Mouse (Mus musculus) embryonic facial prominence, embryonic 13.5 days (tissue): ENCODE measurements around the gene Ccdc71. TPM values are rescaled to one million over a fixed set of nuclear protein-coding genes. Genes with fewer than 3 reads are reported as not detected.

Source experiments
- ATAC-seq: fragments of 200-750 bp; cut with Nextera tagmentation; 2 replicates; pipeline ENCODE4 v1.8.0; 2017; ENCODE audit warnings: low read depth; ENCODE audit not compliant: insufficient number of reproducible peaks, insufficient read depth, low FRiP score, low TSS enrichment
- H3K27ac ChIP-seq: fragments of 300-500 bp; sonication (generic); 2 replicates; pipeline ENCODE4 v1.5.1; 2015; ENCODE audit warnings: moderate library complexity, mild to moderate bottlenecking, inconsistent platforms
- H3K27me3 ChIP-seq: fragments of 300-500 bp; sonication (generic); 2 replicates; pipeline ENCODE4 v1.6.1; 2015; ENCODE audit warnings: mild to moderate bottlenecking, inconsistent platforms
- H3K36me3 ChIP-seq: fragments of 300-500 bp; sonication (generic); 2 replicates; pipeline ENCODE4 v1.6.1; 2015; ENCODE audit warnings: mild to moderate bottlenecking, inconsistent platforms
- H3K4me1 ChIP-seq: fragments of 300-500 bp; sonication (generic); 2 replicates; pipeline ENCODE4 v1.6.1; 2015; ENCODE audit warnings: inconsistent platforms
- H3K4me2 ChIP-seq: fragments of 300-500 bp; sonication (generic); 2 replicates; pipeline ENCODE4 v1.6.1; 2015; ENCODE audit warnings: moderate library complexity, mild to moderate bottlenecking, inconsistent platforms
- H3K4me3 ChIP-seq: fragments of 300-500 bp; sonication (generic); 2 replicates; pipeline ENCODE4 v1.5.1; 2015; ENCODE audit warnings: mild to moderate bottlenecking, inconsistent platforms
- H3K9ac ChIP-seq: fragments of 300-500 bp; sonication (generic); 2 replicates; pipeline ENCODE4 v1.6.1; 2015; ENCODE audit warnings: mild to moderate bottlenecking, inconsistent platforms
- H3K9me3 ChIP-seq: fragments of 300-500 bp; sonication (generic); 2 replicates; pipeline ENCODE4 v1.6.1; 2016; ENCODE audit warnings: inconsistent platforms
- WGBS: fragments of 180-500 bp; shearing (Covaris S2); methylation state at CpG from one replicate; pipeline ENCODE4 v1.1.7; 2015; ENCODE audit warnings: mixed read lengths; 5-methylcytosine and 5-hydroxymethylcytosine counted together
- polyA plus RNA-seq: library from polyadenylated mRNA; unstranded; fragments of >200 nt; fragmentation: Nextera tagmentation; extraction: Ambion mirVana; gene quantifications from 2 replicates; pipeline ENCODE4 v1.2.1, GENCODE M21; 2015

Ccdc71 gene
- 60.4 and 64.3 TPM in 2 replicates for polyA plus RNA-seq

- Histone ChIP-seq H3K4me2 (peak within 1 kb of the TSS; percentile 94), H3K4me1 (peaks cover 17% of the 10 kb centered on the region), H3K27ac (peak within 1 kb of the TSS; percentile 78), H3K36me3 (peaks cover 33% of the 10 kb centered on the region), H3K4me3 (peak within 1 kb of the TSS; percentile 87), H3K9ac (peak within 1 kb of the TSS; percentile 89), H3K27me3 (no peaks in the 10 kb centered on the region), H3K9me3 (no peaks in the 10 kb centered on the region)
- WGBS: under 1% methylated on average over 52 of the region's 52 CpGs
- ATAC-seq: 0 out of 2 replicates have a peak, but pooled peaks have one; percentile 65
Measured at GRCm38 (mm10) chr9:108460319-108461178, at the start of gene Ccdc71. Gene Ccdc71, plus strand, starts transcription at chr9:108460527.

- Histone ChIP-seq H3K4me3 (no peak overlapping the region), H3K9me3 (no peaks in the 10 kb centered on the region), H3K27me3 (no peaks in the 10 kb centered on the region), H3K9ac (no peak overlapping the region), H3K27ac (no peak overlapping the region), H3K36me3 (no peaks in the 10 kb centered on the region), H3K4me1 (no peaks in the 10 kb centered on the region), H3K4me2 (no peak overlapping the region)
- ATAC-seq: no peak
- 72% methylated on average over 9 of the region's 9 CpGs for WGBS
Measured at GRCm38 (mm10) chr9:108411381-108411942, 48.9 kb upstream of the Ccdc71 start.

GRCm38 (mm10) chr9:108412221-108412620 lies 48.1 kb upstream of the Ccdc71 start:
- WGBS: 77% methylated on average over 1 of the region's 1 CpGs
- no peak overlapping the region for H3K4me2 ChIP-seq
- H3K4me3 ChIP-seq: no peak overlapping the region
- H3K27ac ChIP-seq: no peak overlapping the region
- no peaks in the 10 kb centered on the region for H3K4me1 ChIP-seq
- H3K9me3 ChIP-seq: no peaks in the 10 kb centered on the region
- no peaks in the 10 kb centered on the region for H3K36me3 ChIP-seq
- no peaks in the 10 kb centered on the region for H3K27me3 ChIP-seq
- no peak for ATAC-seq
- no peak overlapping the region for H3K9ac ChIP-seq

GRCm38 (mm10) chr9:108428384-108428783 lies 31.9 kb upstream of the Ccdc71 start, which contains the start of gene Ccdc36:
Gene Ccdc36, minus strand, starts transcription at chr9:108428484.
- ATAC-seq: no peak
- Histone ChIP-seq H3K9ac (no peak within 1 kb of the TSS), H3K27ac (no peak within 1 kb of the TSS), H3K4me2 (no peak within 1 kb of the TSS), H3K27me3 (no peaks in the 10 kb centered on the region), H3K9me3 (no peaks in the 10 kb centered on the region), H3K36me3 (no peaks in the 10 kb centered on the region), H3K4me1 (no peaks in the 10 kb centered on the region), H3K4me3 (no peak within 1 kb of the TSS)

GRCm38 (mm10) chr9:108431431-108432067 lies 28.8 kb upstream of the Ccdc71 start:
- no peak for ATAC-seq
- no peaks in the 10 kb centered on the region for H3K9me3 ChIP-seq
- no peaks in the 10 kb centered on the region for H3K36me3 ChIP-seq
- peak overlapping the region; percentile 52 for H3K4me2 ChIP-seq
- 47% methylated on average over 32 of the region's 32 CpGs for WGBS
- peak overlapping the region; percentile 25 for H3K4me3 ChIP-seq
- H3K27me3 ChIP-seq: no peaks in the 10 kb centered on the region
- H3K4me1 ChIP-seq: no peaks in the 10 kb centered on the region
- H3K27ac ChIP-seq: no peak overlapping the region
- 0 out of 2 replicates have a peak overlapping the region, but pooled peaks have one; percentile 7 for H3K9ac ChIP-seq

GRCm38 (mm10) chr9:108436182-108436581 lies 24.1 kb upstream of the Ccdc71 start, which contains the start of gene BC048562:
Gene BC048562, plus strand, starts transcription at chr9:108436482.
- H3K9me3 ChIP-seq: no peaks in the 10 kb centered on the region
- H3K4me2 ChIP-seq: no peak within 1 kb of the TSS
- H3K9ac ChIP-seq: no peak within 1 kb of the TSS
- no peak within 1 kb of the TSS for H3K27ac ChIP-seq
- no peak within 1 kb of the TSS for H3K4me3 ChIP-seq
- 75% methylated on average over 3 of the region's 3 CpGs for WGBS
- ATAC-seq: no peak
- H3K27me3 ChIP-seq: no peaks in the 10 kb centered on the region
- no peaks in the 10 kb centered on the region for H3K36me3 ChIP-seq
- H3K4me1 ChIP-seq: peaks cover 7% of the 10 kb centered on the region; the same call in 1 of the 2 replicates

- 65% methylated on average over 6 of the region's 6 CpGs for WGBS
- Histone ChIP-seq H3K9ac (no peak overlapping the region), H3K4me2 (no peak overlapping the region), H3K27me3 (no peaks in the 10 kb centered on the region), H3K27ac (peak overlapping the region; percentile 63), H3K4me3 (no peak overlapping the region), H3K36me3 (no peaks in the 10 kb centered on the region), H3K9me3 (no peaks in the 10 kb centered on the region), H3K4me1 (peaks cover 9% of the 10 kb centered on the region; the same call in 1 of the 2 replicates)
- no peak for ATAC-seq
Measured at GRCm38 (mm10) chr9:108439176-108439575, 21.2 kb upstream of the Ccdc71 start.

GRCm38 (mm10) chr9:108440485-108440884 lies 19.8 kb upstream of the Ccdc71 start:
- H3K27me3 ChIP-seq: no peaks in the 10 kb centered on the region
- no peak overlapping the region for H3K4me2 ChIP-seq
- WGBS: 77% methylated on average over 5 of the region's 5 CpGs
- ATAC-seq: no peak
- H3K9me3 ChIP-seq: no peaks in the 10 kb centered on the region
- H3K4me1 ChIP-seq: peaks cover 9% of the 10 kb centered on the region; the same call in 1 of the 2 replicates
- no peak overlapping the region for H3K27ac ChIP-seq
- no peak overlapping the region for H3K4me3 ChIP-seq
- no peak overlapping the region for H3K9ac ChIP-seq
- H3K36me3 ChIP-seq: no peaks in the 10 kb centered on the region

GRCm38 (mm10) chr9:108441236-108441919 lies 18.9 kb upstream of the Ccdc71 start:
- H3K4me2 ChIP-seq: no peak overlapping the region
- no peaks in the 10 kb centered on the region for H3K27me3 ChIP-seq
- no peak overlapping the region for H3K9ac ChIP-seq
- H3K36me3 ChIP-seq: no peaks in the 10 kb centered on the region
- H3K4me3 ChIP-seq: no peak overlapping the region
- no peaks in the 10 kb centered on the region for H3K9me3 ChIP-seq
- 78% methylated on average over 11 of the region's 11 CpGs for WGBS
- no peak for ATAC-seq
- no peak overlapping the region for H3K27ac ChIP-seq
- H3K4me1 ChIP-seq: peaks cover 9% of the 10 kb centered on the region; the same call in 1 of the 2 replicates

- Histone ChIP-seq H3K4me1 (peaks cover 17% of the 10 kb centered on the region), H3K36me3 (peaks cover 24% of the 10 kb centered on the region), H3K9ac (no peak overlapping the region), H3K4me3 (no peak overlapping the region), H3K27ac (no peak overlapping the region), H3K9me3 (no peaks in the 10 kb centered on the region), H3K4me2 (no peak overlapping the region), H3K27me3 (no peaks in the 10 kb centered on the region)
- 56% methylated on average over 9 of the region's 9 CpGs for WGBS
- ATAC-seq: no peak
Measured at GRCm38 (mm10) chr9:108445125-108445524, 15.2 kb upstream of the Ccdc71 start.

GRCm38 (mm10) chr9:108449860-108450259 lies 10.5 kb upstream of the Ccdc71 start:
- peak overlapping the region; percentile 57 for H3K9ac ChIP-seq
- 40% methylated on average over 4 of the region's 4 CpGs for WGBS
- H3K4me3 ChIP-seq: peak overlapping the region; percentile 62; the same call in 1 of the 2 replicates
- 0 out of 2 replicates have a peak, but pooled peaks have one; percentile 22 for ATAC-seq
- peaks cover 27% of the 10 kb centered on the region for H3K36me3 ChIP-seq
- peaks cover 51% of the 10 kb centered on the region for H3K4me1 ChIP-seq
- H3K27ac ChIP-seq: peak overlapping the region; percentile 86
- peak overlapping the region; percentile 80 for H3K4me2 ChIP-seq
- no peaks in the 10 kb centered on the region for H3K9me3 ChIP-seq
- no peaks in the 10 kb centered on the region for H3K27me3 ChIP-seq
